Mouse (Mus musculus): ENCODE results near the gene Ttll12. TPM values are rescaled to one million over a fixed set of nuclear protein-coding genes. Genes with fewer than 3 reads are reported as not detected.

The Ttll12 gene
- polyA plus RNA-seq, 1 experiment from 2014 or later = 47.1 TPM

- Histone ChIP-seq H3K4me2 (replicated peaks) (peak overlapping the region; percentile 76), H3K4me1 (peaks cover 8% of the 10 kb centered on the region; the same call in 1 of the 2 replicates), H3K27me3 (peaks cover 13% of the 10 kb centered on the region; the same call in 1 of the 2 replicates), H3K4me3 (peak overlapping the region; percentile 74), H3K36me3 (peaks cover 9% of the 10 kb centered on the region), H3K27ac (replicated peaks) (peak overlapping the region; percentile 92), H3K9me3 (no peaks in the 10 kb centered on the region), H3K9ac (replicated peaks) (peak overlapping the region; percentile 95)
- under 1% methylated on average over 74 of the region's 74 CpGs for WGBS
- peak; percentile 88 for ATAC-seq (ENCODE audit: low FRiP score, low read depth)
These were observed 39.6 kb downstream of the Ttll12 start for GRCm38 (mm10) chr15:83555161-83555974.

GRCm38 (mm10) chr15:83553831-83554230, 41.1 kb downstream of the Ttll12 start:
- no peak for ATAC-seq (ENCODE audit: low FRiP score, low read depth)
- no peak overlapping the region for H3K27ac ChIP-seq (replicated peaks)
- H3K9ac ChIP-seq (replicated peaks) = no peak overlapping the region
- H3K36me3 ChIP-seq = peaks cover 24% of the 10 kb centered on the region
- no peaks in the 10 kb centered on the region for H3K9me3 ChIP-seq
- peaks cover 8% of the 10 kb centered on the region; the same call in 1 of the 2 replicates for H3K4me1 ChIP-seq
- H3K4me2 ChIP-seq (replicated peaks) = no peak overlapping the region
- H3K27me3 ChIP-seq = peaks cover 13% of the 10 kb centered on the region; the same call in 1 of the 2 replicates
- H3K4me3 ChIP-seq = no peak overlapping the region

- Histone ChIP-seq H3K4me3 (no peak overlapping the region), H3K36me3 (peaks cover 61% of the 10 kb centered on the region), H3K4me2 (replicated peaks) (no peak overlapping the region), H3K27ac (replicated peaks) (no peak overlapping the region), H3K9ac (replicated peaks) (no peak overlapping the region), H3K4me1 (peaks cover 6% of the 10 kb centered on the region; the same call in 1 of the 2 replicates), H3K27me3 (no peaks in the 10 kb centered on the region), H3K9me3 (no peaks in the 10 kb centered on the region)
- ATAC-seq (ENCODE audit: low FRiP score, low read depth) = no peak
- WGBS = 89% methylated on average over 2 of the region's 2 CpGs
These were observed 44.8 kb downstream of the Ttll12 start for GRCm38 (mm10) chr15:83550137-83550536.

- no peak overlapping the region for H3K9ac ChIP-seq (replicated peaks)
- no peak overlapping the region for H3K27ac ChIP-seq (replicated peaks)
- no peak for ATAC-seq (ENCODE audit: low FRiP score, low read depth)
- H3K27me3 ChIP-seq = no peaks in the 10 kb centered on the region
- no peaks in the 10 kb centered on the region for H3K4me1 ChIP-seq
- H3K4me2 ChIP-seq (replicated peaks) = no peak overlapping the region
- WGBS = 92% methylated on average over 8 of the region's 8 CpGs
- H3K4me3 ChIP-seq = no peak overlapping the region
- H3K36me3 ChIP-seq = peaks cover 62% of the 10 kb centered on the region
- H3K9me3 ChIP-seq = no peaks in the 10 kb centered on the region
These were observed 47.8 kb downstream of the Ttll12 start for GRCm38 (mm10) chr15:83547144-83547543.

GRCm38 (mm10) chr15:83546029-83546428, 48.9 kb downstream of the Ttll12 start:
- H3K36me3 ChIP-seq = peaks cover 60% of the 10 kb centered on the region
- no peak for ATAC-seq (ENCODE audit: low FRiP score, low read depth)
- WGBS = 91% methylated on average over 7 of the region's 7 CpGs

GRCm38 (mm10) chr15:83541647-83542287, 53.2 kb downstream of the Ttll12 start:
- Histone ChIP-seq H3K4me1 (no peaks in the 10 kb centered on the region), H3K9me3 (no peaks in the 10 kb centered on the region), H3K36me3 (peaks cover 17% of the 10 kb centered on the region), H3K4me2 (replicated peaks) (no peak overlapping the region), H3K4me3 (no peak overlapping the region), H3K27ac (replicated peaks) (no peak overlapping the region), H3K9ac (replicated peaks) (no peak overlapping the region), H3K27me3 (no peaks in the 10 kb centered on the region)
- WGBS = 82% methylated on average over 9 of the region's 9 CpGs
- ATAC-seq (ENCODE audit: low FRiP score, low read depth) = no peak

More at GRCm38 (mm10) chr15:83546029-83546428, 48.9 kb downstream of the Ttll12 start:
- no peaks in the 10 kb centered on the region for H3K4me1 ChIP-seq
- H3K4me3 ChIP-seq = no peak overlapping the region
- no peak overlapping the region for H3K9ac ChIP-seq (replicated peaks)
- no peaks in the 10 kb centered on the region for H3K27me3 ChIP-seq
- no peak overlapping the region for H3K4me2 ChIP-seq (replicated peaks)
- no peak overlapping the region for H3K27ac ChIP-seq (replicated peaks)
- H3K9me3 ChIP-seq = no peaks in the 10 kb centered on the region

- H3K4me2 ChIP-seq (replicated peaks) = no peak overlapping the region
- no peak overlapping the region for H3K9ac ChIP-seq (replicated peaks)
- no peak for ATAC-seq (ENCODE audit: low FRiP score, low read depth)
- H3K27me3 ChIP-seq = no peaks in the 10 kb centered on the region
- H3K4me1 ChIP-seq = no peaks in the 10 kb centered on the region
- 86% methylated on average over 4 of the region's 4 CpGs for WGBS
- no peaks in the 10 kb centered on the region for H3K9me3 ChIP-seq
- no peak overlapping the region for H3K27ac ChIP-seq (replicated peaks)
- H3K36me3 ChIP-seq = no peaks in the 10 kb centered on the region
- H3K4me3 ChIP-seq = no peak overlapping the region
These were observed 55.1 kb downstream of the Ttll12 start for GRCm38 (mm10) chr15:83539905-83540304.

GRCm38 (mm10) chr15:83538855-83539254, 56.1 kb downstream of the Ttll12 start:
- Histone ChIP-seq H3K4me2 (replicated peaks) (no peak overlapping the region), H3K4me3 (no peak overlapping the region), H3K27ac (replicated peaks) (no peak overlapping the region), H3K4me1 (no peaks in the 10 kb centered on the region), H3K27me3 (no peaks in the 10 kb centered on the region), H3K9ac (replicated peaks) (no peak overlapping the region), H3K36me3 (no peaks in the 10 kb centered on the region), H3K9me3 (no peaks in the 10 kb centered on the region)
- no peak for ATAC-seq (ENCODE audit: low FRiP score, low read depth)
- WGBS = 97% methylated on average over 2 of the region's 2 CpGs

- Histone ChIP-seq H3K27ac (replicated peaks) (no peak overlapping the region), H3K36me3 (no peaks in the 10 kb centered on the region), H3K9ac (replicated peaks) (no peak overlapping the region), H3K9me3 (no peaks in the 10 kb centered on the region), H3K27me3 (no peaks in the 10 kb centered on the region), H3K4me3 (no peak overlapping the region), H3K4me2 (replicated peaks) (no peak overlapping the region), H3K4me1 (no peaks in the 10 kb centered on the region)
- ATAC-seq (ENCODE audit: low FRiP score, low read depth) = no peak
- WGBS = 93% methylated on average over 6 of the region's 6 CpGs
These were observed 59.1 kb downstream of the Ttll12 start for GRCm38 (mm10) chr15:83535890-83536231.

- no peak overlapping the region for H3K27ac ChIP-seq (replicated peaks)
- no peaks in the 10 kb centered on the region for H3K9me3 ChIP-seq
- H3K4me1 ChIP-seq = no peaks in the 10 kb centered on the region
- no peak overlapping the region for H3K9ac ChIP-seq (replicated peaks)
- ATAC-seq (ENCODE audit: low FRiP score, low read depth) = no peak
- no peak overlapping the region for H3K4me3 ChIP-seq
- no peaks in the 10 kb centered on the region for H3K36me3 ChIP-seq
- 85% methylated on average over 17 of the region's 17 CpGs for WGBS
- no peak overlapping the region for H3K4me2 ChIP-seq (replicated peaks)
- H3K27me3 ChIP-seq = peaks cover 4% of the 10 kb centered on the region; the same call in 1 of the 2 replicates
These were observed 59.7 kb downstream of the Ttll12 start for GRCm38 (mm10) chr15:83534960-83535889.

- peaks cover 30% of the 10 kb centered on the region for H3K27me3 ChIP-seq
- H3K27ac ChIP-seq (replicated peaks) = no peak overlapping the region
- no peaks in the 10 kb centered on the region for H3K4me1 ChIP-seq
- no peaks in the 10 kb centered on the region for H3K9me3 ChIP-seq
- H3K4me3 ChIP-seq = no peak overlapping the region
- no peak overlapping the region for H3K9ac ChIP-seq (replicated peaks)
- H3K36me3 ChIP-seq = no peaks in the 10 kb centered on the region
- no peak overlapping the region for H3K4me2 ChIP-seq (replicated peaks)
- no peak for ATAC-seq (ENCODE audit: low FRiP score, low read depth)
- WGBS = 75% methylated on average over 7 of the region's 7 CpGs
These were observed 62.4 kb downstream of the Ttll12 start for GRCm38 (mm10) chr15:83532606-83533005.

Measured in midbrain, embryonic 12.5 days (tissue).